In genomic region chr4:4630750-4631149, GRCm38 (mm10) we compare ENCODE assay signal across 24 mouse cellular contexts.
"Had no signal": no experiment of that assay in that cellular context is flagged by ENCODE, and none has a peak within 500 bp of the region (broad histone marks: within the 10 kb centered on the region; RNA-seq: fewer than 3 reads in every experiment).

No protein-coding gene starts in this region.

- H3K9me3 ChIP-seq: heart, embryonic 13.5 days; heart, embryonic 15.5 days; intestine, embryonic 15.5 days; limb, embryonic 13.5 days; limb, embryonic 15.5 days; liver, embryonic 12.5 days had no signal

- DNase-seq: gastrocnemius, postnatal 14 days; gastrocnemius, postnatal 36 days; heart, adult 11 months; heart, adult 2 months; heart, postnatal 14 days; heart, postnatal 36 days; kidney, adult 18-20 months; kidney, postnatal 10 days; kidney, postnatal 36 days; layer of hippocampus, postnatal 36 days; left cerebral cortex, postnatal 4 days had no signal

- H3K36me3 ChIP-seq: heart, embryonic 13.5 days; heart, embryonic 15.5 days; intestine, embryonic 15.5 days; limb, embryonic 13.5 days; limb, embryonic 15.5 days; liver, embryonic 12.5 days had no signal

- H3K27ac ChIP-seq: heart, adult 2 months; heart, embryonic 13.5 days; heart, embryonic 15.5 days; hindbrain, embryonic 14.5 days; intestine, embryonic 15.5 days; layer of hippocampus, adult 2 months; limb, embryonic 13.5 days; limb, embryonic 15.5 days; liver, embryonic 12.5 days; liver, embryonic 14.5 days had no signal

- H3K4me3 ChIP-seq: heart, adult 2 months; heart, embryonic 13.5 days; heart, embryonic 15.5 days; intestine, embryonic 15.5 days; layer of hippocampus, adult 2 months; limb, embryonic 13.5 days; limb, embryonic 15.5 days; liver, embryonic 12.5 days had no signal

- H3K9ac ChIP-seq: heart, embryonic 13.5 days; heart, embryonic 15.5 days; hindbrain, embryonic 14.5 days; intestine, embryonic 15.5 days; limb, embryonic 13.5 days; limb, embryonic 15.5 days; liver, embryonic 12.5 days; liver, embryonic 14.5 days had no signal

- H3K4me2 ChIP-seq: heart, embryonic 11.5 days; heart, embryonic 13.5 days; heart, embryonic 15.5 days; hindbrain, embryonic 14.5 days; intestine, embryonic 15.5 days; limb, embryonic 13.5 days; limb, embryonic 15.5 days; liver, embryonic 12.5 days had no signal

- ATAC-seq: hindbrain, embryonic 16.5 days; inflammation-experienced regulatory T-cells, adult 6 months; intestine, embryonic 15.5 days; intestine, postnatal 0 days; liver, embryonic 12.5 days had no signal

- H3K4me1 ChIP-seq: heart, embryonic 13.5 days; heart, embryonic 15.5 days; intestine, embryonic 15.5 days; liver, embryonic 12.5 days had no signal

- H3K27me3 ChIP-seq: heart, embryonic 13.5 days; heart, embryonic 15.5 days; intestine, embryonic 15.5 days; limb, embryonic 13.5 days; limb, embryonic 15.5 days; liver, embryonic 12.5 days had no signal
